Comparison of ENCODE assay signal across 8 mouse cellular contexts in the genomic region with DNA sequence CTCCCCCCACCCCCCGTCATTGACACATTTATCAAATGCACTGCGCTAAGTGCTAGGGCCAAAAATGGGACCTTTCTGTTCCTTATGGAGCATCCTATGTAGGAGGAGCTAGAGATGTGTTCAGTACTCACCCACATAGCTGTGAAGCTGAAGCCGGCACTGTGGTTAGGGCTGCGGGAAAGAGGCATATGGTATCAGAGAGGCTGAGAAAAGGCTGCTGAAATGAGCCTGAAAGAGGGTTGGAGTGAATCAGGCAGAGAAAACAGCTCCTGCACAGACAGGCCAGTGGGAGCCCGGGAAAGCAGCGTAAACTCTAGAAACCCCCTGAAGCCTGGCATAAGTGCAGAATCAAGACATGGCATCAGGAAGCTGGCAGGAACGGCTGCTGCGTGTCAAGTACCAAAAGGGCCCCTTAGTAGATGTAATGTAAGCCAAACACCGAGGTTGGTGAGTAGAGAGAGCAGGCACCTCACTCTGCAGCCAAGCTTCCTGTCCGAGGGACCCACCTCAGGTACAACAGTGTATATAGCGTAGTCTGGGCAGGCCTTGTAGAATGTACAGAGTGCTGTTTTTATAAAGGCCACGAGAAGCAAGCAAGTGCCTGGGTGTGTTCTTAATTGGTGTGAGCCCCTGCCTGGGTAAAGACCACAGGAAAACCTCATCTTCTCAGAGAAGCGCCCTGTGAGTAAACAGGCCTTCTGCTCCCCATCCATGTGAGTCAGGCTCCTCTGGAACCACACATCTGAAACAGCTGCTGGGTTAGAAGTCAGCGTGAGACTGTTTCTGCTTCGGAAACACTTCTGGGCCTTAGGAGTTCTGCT. TPM values are rescaled to one million over a fixed set of nuclear protein-coding genes. Genes with fewer than 3 reads are reported as not detected.
A peak's percentile ranks its signal among the peaks of the same experiment; 100 is the strongest.
DNase-seq lines count a peak whose midpoint lies in the region; ATAC-seq lines count a peak whose summit lies in the region.

No protein-coding gene starts in this region.

- no peak for DNase-seq in hindbrain, embryonic 11.5 days (ENCODE audit: low spot score)
- peak; percentile 90 for DNase-seq in brain, adult 2 months (ENCODE audit: low read depth, low spot score)
- DNase-seq in layer of hippocampus, adult 8-10 months (ENCODE audit: low spot score in 2 of 2) = peak; percentile 64 to 68
- DNase-seq in right cerebral cortex, adult 18-20 months = peak; percentile 85
- DNase-seq in kidney, adult 8-10 months = no peak
- DNase-seq in embryo, embryonic 10.5 days (ENCODE audit: low spot score) = no peak

- no peak overlapping the region for H3K4me3 ChIP-seq in hindbrain, embryonic 16.5 days (ENCODE audit: low read length)
- no peak overlapping the region for H3K4me3 ChIP-seq in hindbrain, embryonic 11.5 days (ENCODE audit: low read depth, low read length)
- H3K4me3 ChIP-seq in intestine, embryonic 15.5 days (replicated peaks) = no peak overlapping the region

- H3K9ac ChIP-seq in hindbrain, embryonic 16.5 days (ENCODE audit: low read depth, low read length) = peak overlapping the region; percentile 13; the same call in 1 of the 2 replicates
- H3K9ac ChIP-seq in hindbrain, embryonic 11.5 days (ENCODE audit: low read depth, low read length) = no peak overlapping the region
- H3K9ac ChIP-seq in intestine, embryonic 15.5 days = no peak overlapping the region

- H3K36me3 ChIP-seq in hindbrain, embryonic 16.5 days (ENCODE audit: control insufficient read depth, insufficient read depth, low read length) = no peaks in the 10 kb centered on the region
- H3K36me3 ChIP-seq in hindbrain, embryonic 11.5 days (ENCODE audit: control insufficient read depth, insufficient read depth, low read length) = no peaks in the 10 kb centered on the region
- H3K36me3 ChIP-seq in intestine, embryonic 15.5 days = no peaks in the 10 kb centered on the region

- ATAC-seq in hindbrain, embryonic 16.5 days = peak; percentile 24; the same call in 1 of the 2 replicates
- no peak for ATAC-seq in hindbrain, embryonic 11.5 days (ENCODE audit: low FRiP score)
- ATAC-seq in intestine, embryonic 15.5 days = no peak

- WGBS in hindbrain, embryonic 16.5 days = 58% methylated on average over 15 of the region's 15 CpGs
- 71% methylated on average over 15 of the region's 15 CpGs for WGBS in hindbrain, embryonic 11.5 days
- 57% methylated on average over 15 of the region's 15 CpGs for WGBS in intestine, embryonic 15.5 days

- H3K27me3 ChIP-seq in hindbrain, embryonic 16.5 days (replicated peaks; ENCODE audit: control insufficient read depth, insufficient read depth, low read length) = no peaks in the 10 kb centered on the region
- H3K27me3 ChIP-seq in hindbrain, embryonic 11.5 days (ENCODE audit: control insufficient read depth, insufficient read depth, low read length) = no peaks in the 10 kb centered on the region
- no peaks in the 10 kb centered on the region for H3K27me3 ChIP-seq in intestine, embryonic 15.5 days (replicated peaks)

- H3K9me3 ChIP-seq in hindbrain, embryonic 16.5 days (ENCODE audit: control insufficient read depth, low read length) = no peaks in the 10 kb centered on the region
- H3K9me3 ChIP-seq in hindbrain, embryonic 11.5 days (ENCODE audit: control insufficient read depth, low read length) = no peaks in the 10 kb centered on the region
- no peaks in the 10 kb centered on the region for H3K9me3 ChIP-seq in intestine, embryonic 15.5 days

- peaks cover 6% of the 10 kb centered on the region for H3K4me1 ChIP-seq in hindbrain, embryonic 16.5 days (ENCODE audit: control insufficient read depth, insufficient read depth, low read depth, low read length)
- H3K4me1 ChIP-seq in hindbrain, embryonic 11.5 days (replicated peaks; ENCODE audit: control insufficient read depth, insufficient read depth, low read length) = no peaks in the 10 kb centered on the region
- H3K4me1 ChIP-seq in intestine, embryonic 15.5 days (replicated peaks) = no peaks in the 10 kb centered on the region

- no peak overlapping the region for H3K4me2 ChIP-seq in hindbrain, embryonic 16.5 days (ENCODE audit: low read length)
- H3K4me2 ChIP-seq in hindbrain, embryonic 11.5 days (replicated peaks; ENCODE audit: low read depth, low read length) = no peak overlapping the region
- no peak overlapping the region for H3K4me2 ChIP-seq in intestine, embryonic 15.5 days (replicated peaks)

- peak overlapping the region; percentile 23; the same call in 1 of the 2 replicates for H3K27ac ChIP-seq in hindbrain, embryonic 16.5 days (ENCODE audit: low read depth, low read length)
- H3K27ac ChIP-seq in hindbrain, embryonic 11.5 days (ENCODE audit: low read depth, low read length) = no peak overlapping the region
- no peak overlapping the region for H3K27ac ChIP-seq in intestine, embryonic 15.5 days

RNA-seq across cellular contexts. Expression of gene Arl6ip5, which starts 10.9 kb away (rescaled TPM):
- 140 and 143 TPM in 2 replicates for polyA plus RNA-seq in hindbrain, embryonic 16.5 days (2015; fragmentation: Nextera tagmentation; extraction: Ambion mirVana)
- 40.4 and 48.0 TPM in 2 replicates for polyA plus RNA-seq in hindbrain, embryonic 11.5 days (2014; fragmentation: Nextera tagmentation; extraction: Ambion mirVana)
- total RNA-seq in layer of hippocampus, adult 8-10 months (2022) = 100 to 1,000 TPM; 158 to 182 (median 170) TPM
- 66.4 and 69.9 TPM in 2 replicates for polyA plus RNA-seq in intestine, embryonic 15.5 days (2015; fragmentation: Nextera tagmentation; extraction: Ambion mirVana)

RNA-seq across cellular contexts. Expression of gene Uba3, which starts 16.0 kb away (rescaled TPM):
- 81.8 and 89.3 TPM in 2 replicates for polyA plus RNA-seq in hindbrain, embryonic 16.5 days (2015; fragmentation: Nextera tagmentation; extraction: Ambion mirVana)
- 104 and 111 TPM in 2 replicates for polyA plus RNA-seq in hindbrain, embryonic 11.5 days (2014; fragmentation: Nextera tagmentation; extraction: Ambion mirVana)
- 10 to 100 TPM; 68.2 to 76.3 (median 70.4) TPM for total RNA-seq in layer of hippocampus, adult 8-10 months (2022)
- 57.7 and 64.3 TPM in 2 replicates for polyA plus RNA-seq in intestine, embryonic 15.5 days (2015; fragmentation: Nextera tagmentation; extraction: Ambion mirVana)

RNA-seq across cellular contexts. Expression of gene Lmod3, which starts 31.1 kb away (rescaled TPM):
- polyA plus RNA-seq in hindbrain, embryonic 16.5 days (2015; fragmentation: Nextera tagmentation; extraction: Ambion mirVana) = 0.76 TPM in 1 of 2 replicates, not detected in the other
- polyA plus RNA-seq in hindbrain, embryonic 11.5 days (2014; fragmentation: Nextera tagmentation; extraction: Ambion mirVana) = 0.42 and 0.66 TPM in 2 replicates
- under 1 TPM in 1 of 4 experiments, not detected in 3; 0.16 TPM for total RNA-seq in layer of hippocampus, adult 8-10 months (2022)
- polyA plus RNA-seq in intestine, embryonic 15.5 days (2015; fragmentation: Nextera tagmentation; extraction: Ambion mirVana) = 0.16 TPM in 1 of 2 replicates, not detected in the other

RNA-seq across cellular contexts. Expression of gene Tmf1, which starts 42.5 kb away (rescaled TPM):
- 31.5 and 34.7 TPM in 2 replicates for polyA plus RNA-seq in hindbrain, embryonic 16.5 days (2015; fragmentation: Nextera tagmentation; extraction: Ambion mirVana)
- 34.4 and 42.5 TPM in 2 replicates for polyA plus RNA-seq in hindbrain, embryonic 11.5 days (2014; fragmentation: Nextera tagmentation; extraction: Ambion mirVana)
- 10 to 100 TPM; 51.1 to 54.6 (median 52.1) TPM for total RNA-seq in layer of hippocampus, adult 8-10 months (2022)
- 30.9 and 37.6 TPM in 2 replicates for polyA plus RNA-seq in intestine, embryonic 15.5 days (2015; fragmentation: Nextera tagmentation; extraction: Ambion mirVana)

Comparison
In these comparisons a context has a peak if more than half of its experiments do, and no peak if none do; other contexts are left out.
1. DNase-seq: peak in brain, adult 2 months (single experiment), layer of hippocampus, adult 8-10 months (2 of 2) and right cerebral cortex, adult 18-20 months (single experiment); none in hindbrain, embryonic 11.5 days (single experiment), kidney, adult 8-10 months (0 of 2) and embryo, embryonic 10.5 days (single experiment).